Mouse (Mus musculus) heart, adult 18-20 months (tissue): ENCODE data around the gene Gnaq. TPM values are rescaled to one million over a fixed set of nuclear protein-coding genes. Genes with fewer than 3 reads are reported as not detected.

Experiments used
- DNase-seq, 2 experiments: peaks; one replicate each; pipeline ENCODE4 v3.0.0; 2021 to 2022; ENCODE audit warnings: mixed read lengths in 1 of 2
- total RNA-seq, 2 experiments: library from RNA; stranded (reverse); gene quantifications; 2 replicates each; pipeline ENCODE4 v1.2.3; 2021

Gnaq gene
- total RNA-seq, 2 experiments from 2014 or later, result 22.3 to 23.9 TPM

GRCm38 (mm10) chr19:16318128-16318811 lies 185.6 kb downstream of the Gnaq start:
- no peak for DNase-seq

GRCm38 (mm10) chr19:16319986-16320385 lies 187.4 kb downstream of the Gnaq start:
- DNase-seq, result no peak

- DNase-seq, result no peak
Measured at GRCm38 (mm10) chr19:16322986-16323385, 190.4 kb downstream of the Gnaq start.

GRCm38 (mm10) chr19:16324239-16324638 lies 191.6 kb downstream of the Gnaq start:
- DNase-seq, result no peak

- peak; percentile 58 to 60 for DNase-seq
Measured at GRCm38 (mm10) chr19:16325911-16326310, 193.3 kb downstream of the Gnaq start.

GRCm38 (mm10) chr19:16327401-16328073 lies 194.9 kb downstream of the Gnaq start:
- DNase-seq, result no peak

- peak; percentile 51 to 52 for DNase-seq
Measured at GRCm38 (mm10) chr19:16328074-16328850, 195.6 kb downstream of the Gnaq start.

GRCm38 (mm10) chr19:16329056-16329455 lies 196.4 kb downstream of the Gnaq start:
- no peak for DNase-seq

GRCm38 (mm10) chr19:16329648-16330047 lies 197.0 kb downstream of the Gnaq start:
- DNase-seq, result no peak

- DNase-seq, result peak in 1 of 2 experiments; percentile 25
Measured at GRCm38 (mm10) chr19:16330161-16330560, 197.5 kb downstream of the Gnaq start.

- no peak for DNase-seq
Measured at GRCm38 (mm10) chr19:16331047-16331446, 198.4 kb downstream of the Gnaq start.

GRCm38 (mm10) chr19:16337866-16338530 lies 205.4 kb downstream of the Gnaq start:
- DNase-seq, result no peak

GRCm38 (mm10) chr19:16339954-16340586 lies 207.4 kb downstream of the Gnaq start:
- DNase-seq, result no peak

- no peak for DNase-seq
Measured at GRCm38 (mm10) chr19:16342702-16343101, 210.1 kb downstream of the Gnaq start.

- no peak for DNase-seq
Measured at GRCm38 (mm10) chr19:16345516-16345915, 212.9 kb downstream of the Gnaq start.

- no peak for DNase-seq
Measured at GRCm38 (mm10) chr19:16347037-16347436, 214.4 kb downstream of the Gnaq start.

- peak in 1 of 2 experiments; percentile 57 for DNase-seq
Measured at GRCm38 (mm10) chr19:16353701-16354136, 221.1 kb downstream of the Gnaq start.

- DNase-seq, result no peak
Measured at GRCm38 (mm10) chr19:16358148-16358547, 225.5 kb downstream of the Gnaq start.

- peak; percentile 20 to 49 for DNase-seq
Measured at GRCm38 (mm10) chr19:16358905-16359304, 226.3 kb downstream of the Gnaq start.

- no peak for DNase-seq
Measured at GRCm38 (mm10) chr19:16366465-16367063, 233.9 kb downstream of the Gnaq start.

GRCm38 (mm10) chr19:16367218-16367617 lies 234.6 kb downstream of the Gnaq start:
- DNase-seq, result peak in 1 of 2 experiments; percentile 14
